ENCODE assay signal across 11 mouse cellular contexts in genomic region chr11:18872118-18872751, GRCm38 (mm10).
DNase-seq lines count a peak whose midpoint lies in the region; ATAC-seq and TF ChIP-seq lines count a peak whose summit lies in the region.
"Had no signal": no experiment of that assay in that cellular context is flagged by ENCODE, and none has a peak within 500 bp of the region (broad histone marks: within the 10 kb centered on the region; RNA-seq: fewer than 3 reads in every experiment).

No protein-coding gene starts in this region.

- peak overlapping the region; percentile 88 for H3K4me2 ChIP-seq in heart, embryonic 13.5 days
- peak overlapping the region; percentile 75 for H3K4me2 ChIP-seq in embryonic facial prominence, embryonic 15.5 days (replicated peaks)
- H3K4me2 ChIP-seq in liver, postnatal 0 days (ENCODE audit: low read depth, low read length) = peak overlapping the region; percentile 29; the same call in 1 of the 2 replicates

- peak overlapping the region; percentile 86 for H3K9ac ChIP-seq in heart, embryonic 13.5 days
- H3K9ac ChIP-seq in ES-Bruce4 (ENCODE audit: low read depth, poor library complexity, severe bottlenecking) = 0 out of 2 replicates have a peak overlapping the region, but pooled peaks have one; percentile 5
- no peak overlapping the region for H3K9ac ChIP-seq in embryonic facial prominence, embryonic 15.5 days
- H3K9ac ChIP-seq in liver, postnatal 0 days (replicated peaks) = no peak overlapping the region

- peak overlapping the region; percentile 73 for H3K27ac ChIP-seq in heart, embryonic 13.5 days (replicated peaks)
- H3K27ac ChIP-seq in ES-Bruce4 (ENCODE audit: insufficient read depth, low read length) = no peak overlapping the region
- no peak overlapping the region for H3K27ac ChIP-seq in embryonic facial prominence, embryonic 15.5 days (replicated peaks)
- no peak overlapping the region for H3K27ac ChIP-seq in liver, postnatal 0 days (ENCODE audit: low read depth)
- H3K27ac ChIP-seq: gastrocnemius, adult 2 months had no signal

- no peaks in the 10 kb centered on the region for H3K9me3 ChIP-seq in heart, embryonic 13.5 days
- no peaks in the 10 kb centered on the region for H3K9me3 ChIP-seq in ES-Bruce4 (replicated peaks; ENCODE audit: control insufficient read depth, insufficient read depth, low read length, poor library complexity, severe bottlenecking)
- H3K9me3 ChIP-seq in embryonic facial prominence, embryonic 15.5 days (replicated peaks) = no peaks in the 10 kb centered on the region
- H3K9me3 ChIP-seq in liver, postnatal 0 days (ENCODE audit: low read length) = no peaks in the 10 kb centered on the region
- H3K9me3 ChIP-seq: G1E had no signal

- H3K4me1 ChIP-seq in heart, embryonic 13.5 days = peaks cover 35% of the 10 kb centered on the region
- no peaks in the 10 kb centered on the region for H3K4me1 ChIP-seq in ES-Bruce4 (ENCODE audit: control insufficient read depth, insufficient read depth, low read length)
- H3K4me1 ChIP-seq in embryonic facial prominence, embryonic 15.5 days = peaks cover 43% of the 10 kb centered on the region
- peaks cover 20% of the 10 kb centered on the region for H3K4me1 ChIP-seq in liver, postnatal 0 days (ENCODE audit: insufficient read depth)

- peaks cover 19% of the 10 kb centered on the region for H3K27me3 ChIP-seq in heart, embryonic 13.5 days (replicated peaks)
- peaks cover 58% of the 10 kb centered on the region for H3K27me3 ChIP-seq in ES-Bruce4 (ENCODE audit: control insufficient read depth, insufficient read depth, low read length, poor library complexity, severe bottlenecking)
- peaks cover 51% of the 10 kb centered on the region for H3K27me3 ChIP-seq in embryonic facial prominence, embryonic 15.5 days
- peaks cover 76% of the 10 kb centered on the region for H3K27me3 ChIP-seq in liver, postnatal 0 days (ENCODE audit: insufficient read depth, low read length)

- H3K4me3 ChIP-seq in heart, embryonic 13.5 days = peak overlapping the region; percentile 61
- no peak overlapping the region for H3K4me3 ChIP-seq in ES-Bruce4 (ENCODE audit: low read depth, low read length)
- peak overlapping the region; percentile 40; the same call in 1 of the 2 replicates for H3K4me3 ChIP-seq in embryonic facial prominence, embryonic 15.5 days (replicated peaks)
- no peak overlapping the region for H3K4me3 ChIP-seq in liver, postnatal 0 days (ENCODE audit: low read depth, low read length)

- no peak for ATAC-seq in heart, embryonic 13.5 days (ENCODE audit: extremely low read depth, insufficient number of reproducible peaks, low FRiP score, low TSS enrichment)
- ATAC-seq in embryonic facial prominence, embryonic 15.5 days (ENCODE audit: insufficient number of reproducible peaks, low FRiP score, low TSS enrichment, low read depth) = no peak
- no peak for ATAC-seq in liver, postnatal 0 days

- TF ChIP-seq EP300 in ES-Bruce4 (IDR thresholded peaks at IDR 0.05; ENCODE audit: insufficient read depth, low read depth, low read length) = no peak
- no peak for TF ChIP-seq EP300 in liver, postnatal 0 days (IDR thresholded peaks at IDR 0.05; ENCODE audit: low read depth)

- WGBS in heart, embryonic 13.5 days = 11% methylated on average over 12 of the region's 12 CpGs
- WGBS in embryonic facial prominence, embryonic 15.5 days = 6% methylated on average over 12 of the region's 12 CpGs
- 8% methylated on average over 12 of the region's 12 CpGs for WGBS in liver, postnatal 0 days (ENCODE audit: insufficient replicate concordance)

- no peak for TF ChIP-seq POLR2A in ES-Bruce4 (IDR thresholded peaks at IDR 0.05; ENCODE audit: insufficient read depth, low read length)

- no peak for TF ChIP-seq CTCF in ES-Bruce4 (IDR thresholded peaks at IDR 0.05; ENCODE audit: low read depth, low read length)
- TF ChIP-seq CTCF in liver, postnatal 0 days (IDR thresholded peaks at IDR 0.05; ENCODE audit: low read depth) = no peak

- H3K36me3 ChIP-seq in heart, embryonic 13.5 days = no peaks in the 10 kb centered on the region
- H3K36me3 ChIP-seq in ES-Bruce4 (ENCODE audit: control insufficient read depth, insufficient read depth, low read length, poor library complexity, severe bottlenecking) = no peaks in the 10 kb centered on the region
- H3K36me3 ChIP-seq in embryonic facial prominence, embryonic 15.5 days = no peaks in the 10 kb centered on the region
- H3K36me3 ChIP-seq in liver, postnatal 0 days (replicated peaks; ENCODE audit: insufficient read depth, low read length) = no peaks in the 10 kb centered on the region
- H3K36me3 ChIP-seq: G1E had no signal

- no peak for DNase-seq in heart, adult 11 months
- DNase-seq in liver, postnatal 0 days = no peak
- no peak for DNase-seq in urinary bladder, adult 18-20 months (ENCODE audit: low spot score in 2 of 2)
- DNase-seq in natural killer cell, adult 2 months (ENCODE audit: low spot score in 2 of 2) = no peak
- no peak for DNase-seq in c-Kit-positive CD71-positive TER-119-positive erythroid progenitor cells, embryonic 14.5 days (ENCODE audit: low spot score)
- DNase-seq: thymus, postnatal 25 days had no signal

Comparison
In these comparisons a context has a peak if more than half of its experiments do, and no peak if none do; other contexts are left out.
1. H3K4me2 ChIP-seq: peak in every context shown above with its lines; median percentile 88 in heart, embryonic 13.5 days; 75 in embryonic facial prominence, embryonic 15.5 days; 29 in liver, postnatal 0 days.
2. H3K4me3 ChIP-seq: peak in heart, embryonic 13.5 days (single experiment) and embryonic facial prominence, embryonic 15.5 days (single experiment); none in ES-Bruce4 (single experiment) and liver, postnatal 0 days (single experiment).
3. H3K9ac ChIP-seq: peak in heart, embryonic 13.5 days (single experiment) and ES-Bruce4 (single experiment); none in embryonic facial prominence, embryonic 15.5 days (single experiment) and liver, postnatal 0 days (single experiment).